Mouse (Mus musculus): ENCODE measurements around the gene Rdh16f1.

DNA sequence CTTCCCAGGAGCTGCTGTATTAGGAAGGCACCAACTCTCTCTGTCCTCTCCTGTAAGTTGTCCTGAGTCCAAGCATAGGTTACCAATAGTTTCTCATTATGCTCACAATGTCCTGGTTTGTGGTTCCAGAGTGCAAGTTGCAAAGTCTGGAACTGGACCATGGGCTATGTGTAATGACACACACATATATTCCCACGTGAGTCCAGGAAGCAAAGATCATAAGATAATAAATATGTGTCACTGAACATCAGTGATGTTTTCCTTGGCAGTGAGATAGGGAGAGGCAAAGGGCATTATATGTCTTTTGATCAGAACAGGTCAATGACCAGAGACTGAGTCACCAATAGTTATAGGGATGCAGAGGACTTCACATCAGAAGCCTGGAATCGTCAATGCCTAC lies 16.4 kb downstream of the Rdh16f1 start, which contains the start of gene Rdh9:
- TF ChIP-seq CTCF (IDR thresholded peaks at IDR 0.05; ENCODE audit: low read depth, low read length) (no peak), EP300 (IDR thresholded peaks at IDR 0.05; ENCODE audit: insufficient read depth, low read depth, low read length) (no peak)
